Mouse (Mus musculus) heart, postnatal 0 days (tissue): Measurements from ENCODE around the gene Fam172a.
"Not testable (repeated sequence)": the region's sequence is repeated elsewhere in the genome, so short reads cannot be mapped to it uniquely, and the experiment has no call there.

ENCODE experiments used
- CTCF ChIP-seq: IDR thresholded peaks from 2 replicates; pipeline ENCODE4 v1.5.1; 2016; ENCODE audit warnings: antibody characterized with exemption, control low read depth, low read depth
- EP300 ChIP-seq: IDR thresholded peaks from 2 replicates; pipeline ENCODE4 v1.6.1; 2016; ENCODE audit warnings: antibody characterized with exemption, low read depth

GRCm38 (mm10) chr13:77807341-77807740 lies 105.5 kb downstream of the Fam172a start:
- not testable (repeated sequence) for TF ChIP-seq CTCF, EP300
